Mouse (Mus musculus) 416B (cell line): ENCODE measurements around the gene Cog2.
A peak's percentile ranks its signal among the peaks of the same experiment; 100 is the strongest.

Experiments
- DNase-seq: peaks from one replicate; pipeline ENCODE4 v3.0.0; 2011; ENCODE audit warnings: low read depth

The Cog2 gene

GRCm38 (mm10) chr8:124516525-124516924, 4.0 kb upstream of the Cog2 start:
- DNase-seq: peak; percentile 11

- DNase-seq: no peak
Observed at GRCm38 (mm10) chr8:124517142-124517541, 3.4 kb upstream of the Cog2 start.

GRCm38 (mm10) chr8:124521946-124522345, 1.4 kb downstream of the Cog2 start:
- no peak for DNase-seq

GRCm38 (mm10) chr8:124526261-124526660, 5.7 kb downstream of the Cog2 start:
- DNase-seq: no peak

GRCm38 (mm10) chr8:124530076-124530475, 9.5 kb downstream of the Cog2 start:
- DNase-seq: no peak

GRCm38 (mm10) chr8:124530556-124530955, 10.0 kb downstream of the Cog2 start:
- no peak for DNase-seq

- no peak for DNase-seq
Observed at GRCm38 (mm10) chr8:124530996-124531395, 10.4 kb downstream of the Cog2 start.

- DNase-seq: no peak
Observed at GRCm38 (mm10) chr8:124532626-124533025, 12.1 kb downstream of the Cog2 start.

GRCm38 (mm10) chr8:124535451-124535850, 14.9 kb downstream of the Cog2 start:
- DNase-seq: no peak

GRCm38 (mm10) chr8:124540906-124541305, 20.3 kb downstream of the Cog2 start:
- DNase-seq: no peak

- DNase-seq: no peak
Observed at GRCm38 (mm10) chr8:124542001-124542400, 21.4 kb downstream of the Cog2 start.

GRCm38 (mm10) chr8:124543272-124543671, 22.7 kb downstream of the Cog2 start:
- DNase-seq: no peak

- no peak for DNase-seq
Observed at GRCm38 (mm10) chr8:124546371-124546770, 25.8 kb downstream of the Cog2 start.

GRCm38 (mm10) chr8:124546815-124547214, 26.2 kb downstream of the Cog2 start:
- no peak for DNase-seq

GRCm38 (mm10) chr8:124547269-124547668, 26.7 kb downstream of the Cog2 start:
- DNase-seq: no peak

GRCm38 (mm10) chr8:124548187-124548586, 27.6 kb downstream of the Cog2 start:
- DNase-seq: no peak

- no peak for DNase-seq
Observed at GRCm38 (mm10) chr8:124551011-124551661, 30.6 kb downstream of the Cog2 start.

- no peak for DNase-seq
Observed at GRCm38 (mm10) chr8:124555113-124555750, 34.7 kb downstream of the Cog2 start.

GRCm38 (mm10) chr8:124556164-124556563, 35.6 kb downstream of the Cog2 start:
- DNase-seq: no peak

GRCm38 (mm10) chr8:124556658-124557057, 36.1 kb downstream of the Cog2 start:
- DNase-seq: no peak

- DNase-seq: no peak
Observed at GRCm38 (mm10) chr8:124557476-124557875, 36.9 kb downstream of the Cog2 start.

GRCm38 (mm10) chr8:124567126-124567525, 46.6 kb downstream of the Cog2 start:
- DNase-seq: no peak

- DNase-seq: no peak
Observed at GRCm38 (mm10) chr8:124567584-124567983, 47.0 kb downstream of the Cog2 start.

GRCm38 (mm10) chr8:124569100-124569499, 48.5 kb downstream of the Cog2 start:
- peak; percentile 28 for DNase-seq
